Mouse (Mus musculus): ENCODE results near the gene Vmn1r38.
"Not testable (repeated sequence)": the region's sequence is repeated elsewhere in the genome, so short reads cannot be mapped to it uniquely, and the experiment has no call there.

Vmn1r38 gene

DNA sequence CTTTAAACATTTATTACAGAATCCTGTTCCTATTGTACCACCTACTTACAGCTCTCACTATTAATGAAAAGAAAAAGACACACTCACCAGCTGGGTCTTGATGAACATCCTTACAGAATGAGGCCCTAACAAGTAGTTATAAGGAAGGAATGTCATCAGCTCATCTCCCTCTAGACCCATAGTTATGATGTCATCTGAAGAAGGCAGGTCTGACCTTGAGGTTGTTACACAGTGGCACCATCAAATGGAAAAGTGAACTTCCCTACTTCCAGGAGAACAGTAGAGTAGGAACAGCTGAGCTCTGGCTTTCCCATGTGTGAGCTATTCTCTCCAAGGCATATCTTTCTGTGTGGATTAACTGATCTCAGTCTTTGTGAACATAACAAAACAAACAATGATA, at the start of gene Vmn1r38:
Gene Vmn1r38, minus strand, starts transcription at position 101 of the 400 bp plus-strand sequence.
- DNase-seq (ENCODE audit: low spot score) = not testable (repeated sequence)

- no peak for DNase-seq (ENCODE audit: low spot score)
These were observed 28.1 kb upstream of the Vmn1r38 start, which contains the start of gene Vmn1r39 for GRCm38 (mm10) chr6:66810509-66810908. Gene Vmn1r39, minus strand, starts transcription at chr6:66810609.

- no peak for DNase-seq (ENCODE audit: low spot score)
These were observed 23.9 kb upstream of the Vmn1r38 start for GRCm38 (mm10) chr6:66806311-66806710.

DNA sequence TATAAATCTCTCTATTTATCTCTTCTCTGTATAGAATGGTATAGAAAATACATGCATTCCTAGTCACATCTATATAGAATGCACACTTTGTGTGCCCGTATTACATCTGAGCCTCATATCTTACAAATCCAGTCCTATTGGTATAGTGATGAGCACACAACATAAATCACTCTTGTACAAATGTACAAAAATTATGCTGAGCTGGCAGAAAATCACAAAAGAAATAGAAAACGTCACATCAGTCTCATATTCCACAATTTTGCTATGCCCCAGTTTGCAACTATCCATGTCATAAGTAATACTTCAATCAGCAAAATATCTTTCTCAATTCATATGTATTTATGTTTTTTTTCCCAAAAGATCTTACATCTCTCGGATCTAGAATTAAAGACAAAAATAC, 23.3 kb upstream of the Vmn1r38 start:
- DNase-seq (ENCODE audit: low spot score) = no peak

DNA sequence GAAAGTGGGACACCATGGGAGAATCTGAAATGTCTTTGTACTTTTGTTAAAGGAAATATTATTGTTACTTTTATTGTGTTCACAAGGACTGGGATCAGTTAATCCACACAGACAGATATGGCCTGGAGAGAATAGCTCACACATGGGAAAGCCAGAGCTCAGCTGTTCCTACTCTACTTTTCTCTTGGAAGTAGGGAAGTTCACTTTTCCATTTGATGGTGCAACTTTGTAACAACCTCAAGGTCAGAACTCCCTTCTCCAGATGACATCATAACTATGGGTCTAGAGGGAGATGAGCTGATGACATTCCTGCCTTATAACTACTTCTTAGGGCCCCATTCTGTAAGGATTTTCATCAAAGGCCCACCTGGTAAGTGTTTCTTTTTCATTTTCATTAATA, 53.3 kb downstream of the Vmn1r38 start, which contains the start of gene Vmn1r37:
Gene Vmn1r37, plus strand, starts transcription at position 301 of the 400 bp plus-strand sequence.
- DNase-seq (ENCODE audit: low spot score) = not testable (repeated sequence)

Measured in adipocyte (in vitro differentiated cells).